Mouse (Mus musculus) hindbrain, embryonic 10.5 days (tissue): ENCODE data around the gene Gm37240. TPM values are rescaled to one million over a fixed set of nuclear protein-coding genes. Genes with fewer than 3 reads are reported as not detected.

Source experiments
- DNase-seq: peaks from one replicate; pipeline ENCODE4 v3.0.0-alpha.2; 2017; ENCODE audit warnings: low spot score
- H3K27ac ChIP-seq: fragments of 300-500 bp; sonication (generic); 2 replicates; pipeline ENCODE4 v1.5.1; 2016; ENCODE audit warnings: mild to moderate bottlenecking, moderate library complexity
- H3K27me3 ChIP-seq: fragments of 300-500 bp; sonication (generic); 2 replicates; pipeline ENCODE4 v1.6.1; 2016; ENCODE audit warnings: mild to moderate bottlenecking; ENCODE audit not compliant: poor library complexity, insufficient read depth, severe bottlenecking
- H3K36me3 ChIP-seq: fragments of 300-500 bp; sonication (generic); 2 replicates; pipeline ENCODE4 v1.6.1; 2016; ENCODE audit warnings: mild to moderate bottlenecking, moderate library complexity
- H3K4me1 ChIP-seq: fragments of 300-500 bp; sonication (generic); replicated peaks from 2 replicates; pipeline ENCODE4 v1.6.1; 2016; ENCODE audit warnings: mild to moderate bottlenecking
- H3K4me3 ChIP-seq: fragments of 300-500 bp; sonication (generic); 2 replicates; pipeline ENCODE4 v1.5.1; 2016; ENCODE audit warnings: mild to moderate bottlenecking, moderate library complexity
- H3K9me3 ChIP-seq: fragments of 300-500 bp; sonication (generic); 2 replicates; pipeline ENCODE4 v1.6.1; 2016; ENCODE audit warnings: mild to moderate bottlenecking, moderate library complexity
- WGBS: fragments of 180-500 bp; shearing (Covaris S2); methylation state at CpG from one replicate; pipeline ENCODE4 v1.1.7; 2016; 5-methylcytosine and 5-hydroxymethylcytosine counted together
- polyA plus RNA-seq: library from polyadenylated mRNA; unstranded; fragments of >200 nt; fragmentation: Nextera tagmentation; extraction: Ambion mirVana; gene quantifications from 2 replicates; pipeline ENCODE4 v1.2.1, GENCODE M21; 2016

Gm37240 gene
- polyA plus RNA-seq, 1 experiment from 2014 or later: 1.4 TPM

GRCm38 (mm10) chr3:85159631-85160030, 727.7 kb downstream of the Gm37240 start:
- H3K4me3 ChIP-seq: no peak overlapping the region
- no peak for DNase-seq
- 85% methylated on average over 6 of the region's 6 CpGs for WGBS
- H3K9me3 ChIP-seq: no peaks in the 10 kb centered on the region
- H3K27me3 ChIP-seq: no peaks in the 10 kb centered on the region
- no peak overlapping the region for H3K27ac ChIP-seq
- no peaks in the 10 kb centered on the region for H3K4me1 ChIP-seq
- no peaks in the 10 kb centered on the region for H3K36me3 ChIP-seq

GRCm38 (mm10) chr3:85148816-85149215, 738.5 kb downstream of the Gm37240 start:
- no peaks in the 10 kb centered on the region for H3K27me3 ChIP-seq
- H3K36me3 ChIP-seq: no peaks in the 10 kb centered on the region
- no peak for DNase-seq
- no peak overlapping the region for H3K27ac ChIP-seq
- no peaks in the 10 kb centered on the region for H3K9me3 ChIP-seq
- no peaks in the 10 kb centered on the region for H3K4me1 ChIP-seq
- WGBS: 86% methylated on average over 4 of the region's 4 CpGs
- no peak overlapping the region for H3K4me3 ChIP-seq

GRCm38 (mm10) chr3:85148038-85148550, 739.2 kb downstream of the Gm37240 start:
- no peak for DNase-seq
- H3K4me1 ChIP-seq: no peaks in the 10 kb centered on the region
- H3K9me3 ChIP-seq: no peaks in the 10 kb centered on the region
- H3K27ac ChIP-seq: no peak overlapping the region
- H3K27me3 ChIP-seq: no peaks in the 10 kb centered on the region
- no peaks in the 10 kb centered on the region for H3K36me3 ChIP-seq
- H3K4me3 ChIP-seq: no peak overlapping the region
- WGBS: 89% methylated on average over 6 of the region's 6 CpGs

GRCm38 (mm10) chr3:85145568-85145967, 741.8 kb downstream of the Gm37240 start:
- Histone ChIP-seq H3K36me3 (no peaks in the 10 kb centered on the region), H3K27me3 (no peaks in the 10 kb centered on the region), H3K27ac (no peak overlapping the region), H3K4me1 (no peaks in the 10 kb centered on the region), H3K4me3 (no peak overlapping the region), H3K9me3 (no peaks in the 10 kb centered on the region)
- peak; percentile 22 for DNase-seq
- WGBS: 34% methylated on average over 7 of the region's 7 CpGs

GRCm38 (mm10) chr3:85145076-85145475, 742.2 kb downstream of the Gm37240 start:
- no peaks in the 10 kb centered on the region for H3K9me3 ChIP-seq
- H3K4me3 ChIP-seq: no peak overlapping the region
- H3K27me3 ChIP-seq: no peaks in the 10 kb centered on the region
- no peak for DNase-seq
- H3K36me3 ChIP-seq: no peaks in the 10 kb centered on the region
- H3K4me1 ChIP-seq: no peaks in the 10 kb centered on the region
- WGBS: 86% methylated on average over 4 of the region's 4 CpGs
- no peak overlapping the region for H3K27ac ChIP-seq

GRCm38 (mm10) chr3:85144425-85144824, 742.9 kb downstream of the Gm37240 start:
- Histone ChIP-seq H3K4me3 (no peak overlapping the region), H3K27ac (no peak overlapping the region), H3K9me3 (no peaks in the 10 kb centered on the region), H3K4me1 (no peaks in the 10 kb centered on the region), H3K36me3 (no peaks in the 10 kb centered on the region), H3K27me3 (no peaks in the 10 kb centered on the region)
- 85% methylated on average over 3 of the region's 3 CpGs for WGBS
- DNase-seq: no peak

- Histone ChIP-seq H3K27ac (no peak overlapping the region), H3K4me1 (0 out of 2 replicates have a peak, but pooled peaks cover 5% of the 10 kb centered on the region), H3K4me3 (no peak overlapping the region), H3K36me3 (no peaks in the 10 kb centered on the region), H3K27me3 (no peaks in the 10 kb centered on the region), H3K9me3 (no peaks in the 10 kb centered on the region)
- DNase-seq: no peak
- WGBS: 22% methylated on average over 7 of the region's 7 CpGs
These were observed 746.8 kb downstream of the Gm37240 start for GRCm38 (mm10) chr3:85140488-85140887.

- H3K4me1 ChIP-seq: 0 out of 2 replicates have a peak, but pooled peaks cover 5% of the 10 kb centered on the region
- H3K4me3 ChIP-seq: no peak overlapping the region
- no peaks in the 10 kb centered on the region for H3K36me3 ChIP-seq
- no peaks in the 10 kb centered on the region for H3K9me3 ChIP-seq
- H3K27me3 ChIP-seq: no peaks in the 10 kb centered on the region
- no peak overlapping the region for H3K27ac ChIP-seq
- DNase-seq: no peak
- 53% methylated on average over 2 of the region's 2 CpGs for WGBS
These were observed 748.9 kb downstream of the Gm37240 start for GRCm38 (mm10) chr3:85138407-85138806.

- no peak overlapping the region for H3K4me3 ChIP-seq
- no peaks in the 10 kb centered on the region for H3K36me3 ChIP-seq
- H3K27ac ChIP-seq: no peak overlapping the region
- H3K9me3 ChIP-seq: no peaks in the 10 kb centered on the region
- no peaks in the 10 kb centered on the region for H3K4me1 ChIP-seq
- 85% methylated on average over 4 of the region's 4 CpGs for WGBS
- no peaks in the 10 kb centered on the region for H3K27me3 ChIP-seq
- no peak for DNase-seq
These were observed 753.8 kb downstream of the Gm37240 start for GRCm38 (mm10) chr3:85133561-85133960.

GRCm38 (mm10) chr3:85131878-85132277, 755.4 kb downstream of the Gm37240 start:
- no peaks in the 10 kb centered on the region for H3K9me3 ChIP-seq
- no peak overlapping the region for H3K4me3 ChIP-seq
- H3K4me1 ChIP-seq: no peaks in the 10 kb centered on the region
- DNase-seq: no peak
- no peak overlapping the region for H3K27ac ChIP-seq
- no peaks in the 10 kb centered on the region for H3K27me3 ChIP-seq
- 80% methylated on average over 7 of the region's 7 CpGs for WGBS
- no peaks in the 10 kb centered on the region for H3K36me3 ChIP-seq

- Histone ChIP-seq H3K9me3 (no peaks in the 10 kb centered on the region), H3K27me3 (no peaks in the 10 kb centered on the region), H3K4me1 (no peaks in the 10 kb centered on the region), H3K36me3 (no peaks in the 10 kb centered on the region), H3K4me3 (no peak overlapping the region), H3K27ac (no peak overlapping the region)
- no peak for DNase-seq
- WGBS: 83% methylated on average over 8 of the region's 8 CpGs
These were observed 758.8 kb downstream of the Gm37240 start for GRCm38 (mm10) chr3:85128546-85128945.

- Histone ChIP-seq H3K4me1 (no peaks in the 10 kb centered on the region), H3K4me3 (no peak overlapping the region), H3K27ac (no peak overlapping the region), H3K27me3 (no peaks in the 10 kb centered on the region), H3K9me3 (no peaks in the 10 kb centered on the region), H3K36me3 (no peaks in the 10 kb centered on the region)
- DNase-seq: no peak
- 89% methylated on average over 7 of the region's 7 CpGs for WGBS
These were observed 760.3 kb downstream of the Gm37240 start for GRCm38 (mm10) chr3:85126970-85127369.

- Histone ChIP-seq H3K4me3 (no peak overlapping the region), H3K36me3 (no peaks in the 10 kb centered on the region), H3K4me1 (no peaks in the 10 kb centered on the region), H3K27me3 (no peaks in the 10 kb centered on the region), H3K9me3 (no peaks in the 10 kb centered on the region), H3K27ac (no peak overlapping the region)
- no peak for DNase-seq
- 90% methylated on average over 5 of the region's 5 CpGs for WGBS
These were observed 761.8 kb downstream of the Gm37240 start for GRCm38 (mm10) chr3:85125471-85125870.

GRCm38 (mm10) chr3:85124924-85125323, 762.4 kb downstream of the Gm37240 start:
- Histone ChIP-seq H3K27me3 (no peaks in the 10 kb centered on the region), H3K36me3 (no peaks in the 10 kb centered on the region), H3K4me3 (no peak overlapping the region), H3K9me3 (no peaks in the 10 kb centered on the region), H3K27ac (no peak overlapping the region), H3K4me1 (no peaks in the 10 kb centered on the region)
- 84% methylated on average over 6 of the region's 6 CpGs for WGBS
- DNase-seq: no peak
